Mouse (Mus musculus) cortical plate, adult 2 months (tissue): Measurements from ENCODE around the gene Camta1.

Experiments
- CTCF ChIP-seq: fragments of 200-500 bp; IDR thresholded peaks from 2 replicates; pipeline ENCODE4 v1.5.1; 2011; ENCODE audit warnings: mild to moderate bottlenecking, control low read depth, low read length; ENCODE audit not compliant: insufficient read depth; ENCODE audit errors: extremely low read depth
- POLR2A ChIP-seq: fragments of 200-500 bp; IDR thresholded peaks from 2 replicates; pipeline ENCODE4 v1.6.1; 2011; ENCODE audit warnings: mild to moderate bottlenecking, low read length, control low read depth; ENCODE audit not compliant: insufficient read depth; ENCODE audit errors: extremely low read depth

DNA sequence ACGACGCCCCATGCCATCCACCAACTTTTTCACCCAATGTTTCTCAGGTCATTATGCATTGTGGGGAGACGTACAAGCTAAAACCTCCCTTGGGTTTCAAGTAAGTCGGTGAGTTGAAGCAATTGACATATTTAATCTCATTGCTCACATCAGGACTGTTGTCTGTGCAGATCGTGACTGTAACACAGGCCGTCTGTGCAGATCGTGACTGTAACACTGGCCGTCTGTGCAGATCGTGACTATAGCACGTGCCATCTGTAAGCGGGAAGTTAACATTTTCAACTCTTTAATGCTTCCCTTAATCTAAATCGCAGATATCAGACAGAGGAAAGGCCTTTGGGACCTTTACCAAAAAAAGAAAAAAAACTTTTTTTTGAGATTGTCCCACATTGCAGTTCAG, 947.9 kb downstream of the Camta1 start:
- TF ChIP-seq CTCF (no peak), POLR2A (no peak)
